Mouse (Mus musculus) C2C12 (cell line): ENCODE results near the gene Scn1b. TPM values are rescaled to one million over a fixed set of nuclear protein-coding genes. Genes with fewer than 3 reads are reported as not detected.

Experiments
- H3K27me3 ChIP-seq: one replicate; pipeline ENCODE4 v1.6.1; 2011; ENCODE audit not compliant: control insufficient read depth, insufficient read depth, insufficient read length
- H3K36me3 ChIP-seq: one replicate; pipeline ENCODE4 v1.6.1; 2011; ENCODE audit not compliant: control insufficient read depth, insufficient read depth
- H3K4me3 ChIP-seq: one replicate; pipeline ENCODE4 v1.5.1; 2011; ENCODE audit warnings: mild to moderate bottlenecking, control low read depth; ENCODE audit not compliant: poor library complexity, insufficient read depth, severe bottlenecking
- H3K79me2 ChIP-seq: one replicate; pipeline ENCODE4 v1.6.1; 2011; ENCODE audit not compliant: control insufficient read depth, insufficient read depth
- H3K79me3 ChIP-seq: one replicate; pipeline ENCODE4 v1.6.1; 2011; ENCODE audit warnings: low read depth, control low read depth
- H3ac ChIP-seq: one replicate; pipeline ENCODE3; 2011; ENCODE audit warnings: low read depth; ENCODE audit not compliant: control insufficient read depth, insufficient read length
- CEBPB ChIP-seq: IDR thresholded peaks from one replicate; pipeline ENCODE4 v1.6.1; 2011; ENCODE audit warnings: low read depth, mild to moderate bottlenecking, control low read depth, moderate library complexity
- CTCF ChIP-seq: IDR thresholded peaks from one replicate; pipeline ENCODE4 v1.5.1; 2011; ENCODE audit not compliant: control insufficient read depth, insufficient read depth, insufficient read length
- FOSL1 ChIP-seq: IDR thresholded peaks from one replicate; pipeline ENCODE4 v1.8.0; 2011; ENCODE audit warnings: mild to moderate bottlenecking, low read length; ENCODE audit not compliant: poor library complexity, insufficient read depth, severe bottlenecking
- MAX ChIP-seq: IDR thresholded peaks from one replicate; pipeline ENCODE4 v1.6.1; 2011; ENCODE audit warnings: mild to moderate bottlenecking, control low read depth
- MYOD1 ChIP-seq: IDR thresholded peaks from one replicate; pipeline ENCODE4 v1.6.1; 2011; ENCODE audit warnings: low read depth; ENCODE audit not compliant: control insufficient read depth, insufficient read length
- MYOG ChIP-seq: IDR thresholded peaks from one replicate; pipeline ENCODE4 v1.6.1; 2011; ENCODE audit not compliant: control insufficient read depth, insufficient read length; ENCODE audit errors: extremely low read depth
- USF1 ChIP-seq: IDR thresholded peaks from one replicate; pipeline ENCODE4 v1.6.1; 2011; ENCODE audit warnings: low read depth, mild to moderate bottlenecking, control low read depth, moderate library complexity
- polyA plus RNA-seq: library from polyadenylated mRNA; unstranded; fragments of >200 nt; fragmentation: generic; extraction: Trizol; gene quantifications from one replicate; pipeline ENCODE4 v1.2.1, GENCODE M21; 2012; ENCODE audit warnings: missing spikeins

The Scn1b gene
- polyA plus RNA-seq, 1 experiment = 2.3 TPM

DNA sequence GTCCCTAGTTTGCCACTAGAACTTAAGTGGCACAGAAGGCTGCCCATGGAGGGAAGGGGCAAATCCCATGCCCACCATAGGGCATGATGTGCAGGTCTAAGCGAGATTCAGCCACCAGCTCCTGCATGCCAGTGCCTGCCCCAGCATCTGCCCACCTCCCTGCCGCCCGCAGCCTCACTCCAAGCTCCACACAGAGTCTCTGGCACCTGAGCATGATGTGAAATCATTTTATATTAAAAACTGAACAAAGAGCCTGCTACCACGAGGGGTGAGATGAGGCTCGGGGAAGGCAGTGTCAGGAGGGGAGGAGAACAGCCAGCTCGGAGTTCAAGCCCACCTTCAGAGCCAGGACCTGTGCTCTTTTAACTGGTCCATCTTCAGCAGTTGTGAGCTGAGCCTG is 56.5 kb downstream of the Scn1b start:
- Histone ChIP-seq H3K36me3 (no peaks in the 10 kb centered on the region), H3K79me3 (no peaks in the 10 kb centered on the region), H3ac (no peak overlapping the region), H3K79me2 (no peaks in the 10 kb centered on the region), H3K27me3 (peaks cover 24% of the 10 kb centered on the region), H3K4me3 (no peak overlapping the region)
- no peak for TF ChIP-seq CTCF
- TF ChIP-seq USF1 = no peak
- TF ChIP-seq CEBPB = no peak
- no peak for TF ChIP-seq MAX

DNA sequence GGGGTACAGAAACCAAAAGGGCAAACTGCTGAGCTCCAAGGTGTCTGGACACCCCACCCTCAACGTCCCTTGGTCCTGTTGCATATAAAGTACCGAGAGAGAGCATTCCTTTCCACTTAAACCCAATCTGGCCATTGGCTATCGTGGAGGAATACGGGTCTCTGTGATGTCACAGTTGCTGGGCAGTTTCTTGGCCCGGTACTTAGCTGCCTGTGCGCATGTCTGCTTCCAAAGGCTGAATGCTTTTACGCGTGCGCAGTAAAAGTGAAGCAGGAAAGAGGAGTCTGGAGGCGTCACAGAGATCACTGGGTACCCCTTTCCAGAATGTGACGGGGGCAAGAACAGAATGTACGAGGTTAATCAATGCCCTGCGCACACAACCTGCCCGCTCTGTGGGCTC is 57.3 kb downstream of the Scn1b start:
- Histone ChIP-seq H3K36me3 (no peaks in the 10 kb centered on the region), H3K79me2 (no peaks in the 10 kb centered on the region), H3K4me3 (no peak overlapping the region), H3ac (no peak overlapping the region), H3K79me3 (no peaks in the 10 kb centered on the region), H3K27me3 (peaks cover 24% of the 10 kb centered on the region)
- no peak for TF ChIP-seq MYOG
- TF ChIP-seq CTCF = no peak
- no peak for TF ChIP-seq MYOD1
- TF ChIP-seq CEBPB = no peak

DNA sequence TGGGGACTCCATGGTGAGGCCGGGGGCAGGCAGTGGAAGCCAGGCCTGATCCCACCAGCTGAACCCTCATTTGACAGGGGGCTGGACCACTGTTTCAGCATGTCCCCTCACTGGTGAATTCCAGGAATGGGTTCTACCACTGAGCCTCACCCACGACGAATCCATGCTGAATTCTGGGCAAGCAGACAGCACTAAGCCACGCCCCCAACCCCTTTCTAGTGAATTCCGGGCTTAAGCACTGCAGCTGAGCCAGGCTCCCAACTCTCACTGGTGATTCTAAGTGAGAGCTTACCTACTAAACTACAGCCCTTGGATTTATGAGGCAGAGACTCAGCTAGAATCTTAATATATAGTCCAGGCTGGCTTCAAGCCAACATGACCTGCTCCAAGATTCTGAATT is 59.0 kb downstream of the Scn1b start:
- TF ChIP-seq MYOD1 = no peak
- no peak for TF ChIP-seq MYOG
- no peak for TF ChIP-seq CTCF
- TF ChIP-seq MAX = no peak
- no peak for TF ChIP-seq FOSL1
- no peak for TF ChIP-seq USF1
- no peak for TF ChIP-seq CEBPB
- Histone ChIP-seq H3K79me3 (no peaks in the 10 kb centered on the region), H3ac (no peak overlapping the region), H3K27me3 (peaks cover 24% of the 10 kb centered on the region), H3K4me3 (no peak overlapping the region), H3K79me2 (no peaks in the 10 kb centered on the region), H3K36me3 (no peaks in the 10 kb centered on the region)

Other genes with a start within 250 kb of the Scn1b start
- gene Cd22, start 246.7 kb downstream of the Scn1b start, polyA plus RNA-seq = 0.01 TPM
- 0.05 TPM for gene Mag, start 212.1 kb downstream of the Scn1b start, polyA plus RNA-seq
- gene Hamp2, start 202.3 kb downstream of the Scn1b start, polyA plus RNA-seq = not detected
- gene Hamp, start 183.0 kb downstream of the Scn1b start, polyA plus RNA-seq = not detected
- gene Usf2, start 170.2 kb downstream of the Scn1b start, polyA plus RNA-seq = 86.1 TPM
- 0.04 TPM for gene Lsr, start 153.5 kb downstream of the Scn1b start, polyA plus RNA-seq
- not detected for gene Fam187b, start 153.2 kb downstream of the Scn1b start, polyA plus RNA-seq
- 103 TPM for gene Fxyd5, start 84.5 kb downstream of the Scn1b start, polyA plus RNA-seq
- gene Fxyd7, start 75.5 kb downstream of the Scn1b start, polyA plus RNA-seq = not detected
- gene Fxyd1, start 69.8 kb downstream of the Scn1b start, polyA plus RNA-seq = 0.55 TPM
- 0.02 TPM for gene Lgi4, start 67.7 kb downstream of the Scn1b start, polyA plus RNA-seq
- 0.04 TPM for gene Fxyd3, start 50.3 kb downstream of the Scn1b start, polyA plus RNA-seq
- gene Hpn, start 11.7 kb downstream of the Scn1b start, polyA plus RNA-seq = not detected
- gene Gramd1a, start 28.9 kb upstream of the Scn1b start, polyA plus RNA-seq = 17.9 TPM
- not detected for gene Scgb2b2, start 163.5 kb upstream of the Scn1b start, polyA plus RNA-seq
- not detected for gene Scgb1b2, start 164.8 kb upstream of the Scn1b start, polyA plus RNA-seq
- not detected for gene Scgb2b3, start 235.1 kb upstream of the Scn1b start, polyA plus RNA-seq
- not detected for gene Scgb1b3, start 248.6 kb upstream of the Scn1b start, polyA plus RNA-seq